Mouse (Mus musculus) spleen, embryonic (tissue): ENCODE measurements around the gene Pde6h.

Experiments used
- CTCF ChIA-PET: fragments of 350-600 bp; sonication (Branson Sonifier 250); formaldehyde crosslinking; loops from one replicate; lab custom pipeline; 2022; lab: Charles Lee

The Pde6h gene

GRCm38 (mm10) chr6:137004359-137004758 is 80.7 kb downstream of the Pde6h start:
- CTCF ChIA-PET, result no interaction called here

GRCm38 (mm10) chr6:137011187-137011586 is 87.6 kb downstream of the Pde6h start:
- CTCF ChIA-PET, result no interaction called here

GRCm38 (mm10) chr6:137014346-137014745 is 90.7 kb downstream of the Pde6h start:
- CTCF ChIA-PET, result no interaction called here

GRCm38 (mm10) chr6:137017216-137017973 is 93.8 kb downstream of the Pde6h start:
- CTCF ChIA-PET, result no interaction called here
